Mouse (Mus musculus): ENCODE data around the gene Gm11733. TPM values are rescaled to one million over a fixed set of nuclear protein-coding genes. Genes with fewer than 3 reads are reported as not detected.

The Gm11733 gene
- polyA plus RNA-seq, 1 experiment from 2014 or later: 0.08 TPM

- TF ChIP-seq CTCF (IDR thresholded peaks at IDR 0.05; ENCODE audit: low read depth): no peak
- DNase-seq: peak; percentile 21
- Histone ChIP-seq H3K4me2 (no peak overlapping the region), H3K27ac (ENCODE audit: low read depth) (no peak overlapping the region), H3K9me3 (ENCODE audit: low read depth, low read length) (peaks cover 3% of the 10 kb centered on the region; the same call in 1 of the 2 replicates), H3K4me3 (ENCODE audit: low read depth, low read length) (no peak overlapping the region), H3K9ac (no peak overlapping the region), H3K4me1 (ENCODE audit: insufficient read depth) (peaks cover 14% of the 10 kb centered on the region), H3K27me3 (ENCODE audit: insufficient read depth, low read length) (no peaks in the 10 kb centered on the region), H3K36me3 (ENCODE audit: insufficient read depth) (no peaks in the 10 kb centered on the region)
- WGBS: 69% methylated on average over 10 of the region's 10 CpGs
- ATAC-seq (ENCODE audit: insufficient read depth): no peak
Measured at GRCm38 (mm10) chr11:117478271-117479006, 5.7 kb upstream of the Gm11733 start.

GRCm38 (mm10) chr11:117479007-117479719 lies 5.0 kb upstream of the Gm11733 start:
- WGBS: 15% methylated on average over 13 of the region's 13 CpGs
- no peak for TF ChIP-seq CTCF (IDR thresholded peaks at IDR 0.05; ENCODE audit: low read depth)
- no peaks in the 10 kb centered on the region for H3K27me3 ChIP-seq (ENCODE audit: insufficient read depth, low read length)
- 0 out of 2 replicates have a peak overlapping the region, but pooled peaks have one; percentile 6 for H3K9ac ChIP-seq
- no peak for ATAC-seq (ENCODE audit: insufficient read depth)
- peak; percentile 35 for DNase-seq
- H3K4me1 ChIP-seq (ENCODE audit: insufficient read depth): peaks cover 17% of the 10 kb centered on the region
- H3K9me3 ChIP-seq (ENCODE audit: low read depth, low read length): peaks cover 3% of the 10 kb centered on the region; the same call in 1 of the 2 replicates
- H3K4me3 ChIP-seq (ENCODE audit: low read depth, low read length): no peak overlapping the region
- no peaks in the 10 kb centered on the region for H3K36me3 ChIP-seq (ENCODE audit: insufficient read depth)
- peak overlapping the region; percentile 25; the same call in 1 of the 2 replicates for H3K4me2 ChIP-seq
- H3K27ac ChIP-seq (ENCODE audit: low read depth): peak overlapping the region; percentile 58; the same call in 1 of the 2 replicates

GRCm38 (mm10) chr11:117479746-117480145 lies 4.4 kb upstream of the Gm11733 start:
- H3K27me3 ChIP-seq (ENCODE audit: insufficient read depth, low read length): no peaks in the 10 kb centered on the region
- H3K9ac ChIP-seq: 0 out of 2 replicates have a peak overlapping the region, but pooled peaks have one; percentile 6
- H3K4me1 ChIP-seq (ENCODE audit: insufficient read depth): peaks cover 17% of the 10 kb centered on the region
- peak; percentile 15 for DNase-seq
- WGBS: 51% methylated on average over 12 of the region's 12 CpGs
- ATAC-seq (ENCODE audit: insufficient read depth): no peak
- peaks cover 3% of the 10 kb centered on the region; the same call in 1 of the 2 replicates for H3K9me3 ChIP-seq (ENCODE audit: low read depth, low read length)
- no peak for TF ChIP-seq CTCF (IDR thresholded peaks at IDR 0.05; ENCODE audit: low read depth)
- no peak overlapping the region for H3K4me3 ChIP-seq (ENCODE audit: low read depth, low read length)
- no peak overlapping the region for H3K4me2 ChIP-seq
- H3K27ac ChIP-seq (ENCODE audit: low read depth): peak overlapping the region; percentile 36; the same call in 1 of the 2 replicates
- no peaks in the 10 kb centered on the region for H3K36me3 ChIP-seq (ENCODE audit: insufficient read depth)

GRCm38 (mm10) chr11:117482300-117482676 lies 1.9 kb upstream of the Gm11733 start:
- TF ChIP-seq CTCF (IDR thresholded peaks at IDR 0.05; ENCODE audit: low read depth): no peak
- H3K9ac ChIP-seq: no peak overlapping the region
- peak overlapping the region; percentile 73 for H3K4me2 ChIP-seq
- peak; percentile 23; the same call in 1 of the 2 replicates for ATAC-seq (ENCODE audit: insufficient read depth)
- no peaks in the 10 kb centered on the region for H3K36me3 ChIP-seq (ENCODE audit: insufficient read depth)
- peak; percentile 46 for DNase-seq
- H3K4me1 ChIP-seq (ENCODE audit: insufficient read depth): peaks cover 17% of the 10 kb centered on the region
- peak overlapping the region; percentile 75 for H3K27ac ChIP-seq (ENCODE audit: low read depth)
- no peaks in the 10 kb centered on the region for H3K27me3 ChIP-seq (ENCODE audit: insufficient read depth, low read length)
- peaks cover 3% of the 10 kb centered on the region; the same call in 1 of the 2 replicates for H3K9me3 ChIP-seq (ENCODE audit: low read depth, low read length)
- peak overlapping the region; percentile 27 for H3K4me3 ChIP-seq (ENCODE audit: low read depth, low read length)
- 6% methylated on average over 11 of the region's 11 CpGs for WGBS

GRCm38 (mm10) chr11:117482677-117483511 lies 1.3 kb upstream of the Gm11733 start:
- peak; percentile 72 for ATAC-seq (ENCODE audit: insufficient read depth)
- H3K4me2 ChIP-seq: peak overlapping the region; percentile 73
- peaks cover 17% of the 10 kb centered on the region for H3K4me1 ChIP-seq (ENCODE audit: insufficient read depth)
- H3K27ac ChIP-seq (ENCODE audit: low read depth): peak overlapping the region; percentile 75
- H3K4me3 ChIP-seq (ENCODE audit: low read depth, low read length): peak overlapping the region; percentile 27
- 1% methylated on average over 25 of the region's 26 CpGs for WGBS
- peak overlapping the region; percentile 13; the same call in 1 of the 2 replicates for H3K9ac ChIP-seq
- no peaks in the 10 kb centered on the region for H3K36me3 ChIP-seq (ENCODE audit: insufficient read depth)
- DNase-seq: peak; percentile 80
- H3K9me3 ChIP-seq (ENCODE audit: low read depth, low read length): no peaks in the 10 kb centered on the region
- no peaks in the 10 kb centered on the region for H3K27me3 ChIP-seq (ENCODE audit: insufficient read depth, low read length)
- no peak for TF ChIP-seq CTCF (IDR thresholded peaks at IDR 0.05; ENCODE audit: low read depth)

GRCm38 (mm10) chr11:117491408-117492208 lies 7.4 kb downstream of the Gm11733 start:
- Histone ChIP-seq H3K4me1 (ENCODE audit: insufficient read depth) (no peaks in the 10 kb centered on the region; the same call in 1 of the 2 replicates), H3K9me3 (ENCODE audit: low read depth, low read length) (no peaks in the 10 kb centered on the region)
- ATAC-seq (ENCODE audit: insufficient read depth): no peak

More at GRCm38 (mm10) chr11:117491408-117492208, 7.4 kb downstream of the Gm11733 start:
- Histone ChIP-seq H3K9ac (no peak overlapping the region), H3K27me3 (ENCODE audit: insufficient read depth, low read length) (no peaks in the 10 kb centered on the region), H3K27ac (ENCODE audit: low read depth) (no peak overlapping the region), H3K4me2 (no peak overlapping the region), H3K4me3 (ENCODE audit: low read depth, low read length) (no peak overlapping the region), H3K36me3 (ENCODE audit: insufficient read depth) (no peaks in the 10 kb centered on the region)
- 69% methylated on average over 15 of the region's 17 CpGs for WGBS
- DNase-seq: no peak
- TF ChIP-seq CTCF (IDR thresholded peaks at IDR 0.05; ENCODE audit: low read depth): no peak
